Mouse (Mus musculus) neutrophil, adult 59 days (primary cell): ENCODE data around the gene Atp13a5. TPM values are rescaled to one million over a fixed set of nuclear protein-coding genes. Genes with fewer than 3 reads are reported as not detected.

Source experiments
- total RNA-seq, 2 experiments: library from RNA; stranded (reverse); gene quantifications; 1 replicate in 1 of 2; 2 replicates in 1 of 2; pipeline ENCODE4 v1.2.4; 2023

Atp13a5 gene
- total RNA-seq: not detected

DNA sequence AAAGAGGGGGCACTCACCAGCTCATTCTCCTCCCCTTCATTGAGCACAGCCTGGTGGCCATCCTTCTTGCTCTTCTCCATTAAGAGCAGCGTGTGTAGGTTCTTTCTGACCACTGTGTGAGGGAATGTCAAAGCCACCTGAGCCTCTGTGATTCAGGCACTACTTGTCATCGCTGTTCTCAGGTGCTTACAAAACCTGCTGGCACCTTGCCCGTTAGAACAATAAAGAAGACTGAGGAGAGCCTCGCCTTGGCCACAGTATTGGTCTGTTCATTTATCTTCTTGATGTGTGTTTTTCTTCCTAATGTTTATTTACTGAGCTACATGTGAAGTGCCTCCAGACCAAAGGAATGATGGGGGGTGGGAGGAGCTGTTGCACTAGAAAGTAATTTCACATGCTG lies at the start of gene Atp13a5:
Gene Atp13a5, minus strand, starts transcription at position 275 of the 400 bp plus-strand sequence.

DNA sequence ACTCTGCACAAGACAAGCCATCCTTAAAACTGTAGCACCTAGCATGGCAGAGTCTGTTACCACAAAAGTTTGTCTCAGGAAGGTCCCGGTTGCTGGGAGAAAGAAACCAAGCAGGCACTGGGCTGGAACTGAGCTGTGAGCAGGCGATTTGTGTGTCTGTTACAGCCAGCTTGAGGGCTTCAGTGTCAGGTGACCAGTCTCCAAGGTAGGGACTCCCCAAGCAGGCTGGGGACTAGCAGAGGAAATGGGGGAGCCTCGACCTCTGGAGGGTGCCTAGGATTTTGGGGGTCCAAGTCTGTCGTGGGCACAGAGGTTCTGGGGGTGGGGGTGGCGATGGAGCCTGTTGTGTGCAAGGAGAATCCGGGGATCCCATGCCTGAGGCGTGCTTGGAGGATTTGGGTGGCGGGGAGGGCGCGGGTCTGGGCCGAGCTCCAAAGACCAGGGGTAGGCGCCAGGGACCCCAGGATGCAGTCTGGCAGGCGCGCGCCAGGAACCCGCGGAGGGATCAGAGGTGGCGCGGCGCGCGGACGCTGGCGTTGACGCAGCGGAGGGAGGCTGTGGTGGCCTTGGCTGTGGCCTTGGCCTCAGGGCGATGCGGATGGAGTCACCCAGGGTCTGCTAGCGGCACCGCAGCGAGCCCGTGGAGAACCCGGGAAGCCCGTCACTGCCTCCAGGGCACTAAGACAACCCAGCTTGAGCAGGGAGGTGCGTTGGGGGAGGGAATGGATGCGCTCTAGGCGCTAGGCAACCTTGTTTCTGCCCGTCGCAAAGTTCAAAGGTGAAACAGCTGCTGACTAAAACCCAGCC lies 168.7 kb downstream of the Atp13a5 start, which contains the start of gene Hrasls:
Gene Hrasls, plus strand, starts transcription at position 91 of the 807 bp plus-strand sequence.

Other genes with a start within 250 kb of the Atp13a5 start
- not detected for gene Hrasls, start 169.0 kb downstream of the Atp13a5 start, total RNA-seq
- gene Atp13a4, start 166.1 kb upstream of the Atp13a5 start, total RNA-seq: not detected
- gene Opa1, start 200.6 kb upstream of the Atp13a5 start, total RNA-seq: 10 to 100 TPM; 22.4 to 28.1 TPM